Mouse (Mus musculus) ES-Bruce4 (cell line): ENCODE data around the gene Snap25. TPM values are rescaled to one million over a fixed set of nuclear protein-coding genes. Genes with fewer than 3 reads are reported as not detected.

Source experiments
- H3K27ac ChIP-seq: 2 replicates; pipeline ENCODE4 v1.5.1; 2012; ENCODE audit warnings: low read length, inconsistent platforms; ENCODE audit not compliant: insufficient read depth
- H3K27me3 ChIP-seq: 2 replicates; pipeline ENCODE4 v1.6.1; 2012; ENCODE audit warnings: mild to moderate bottlenecking, low read length, inconsistent platforms; ENCODE audit not compliant: control insufficient read depth, poor library complexity, insufficient read depth, severe bottlenecking
- H3K36me3 ChIP-seq: 2 replicates; pipeline ENCODE4 v1.6.1; 2012; ENCODE audit warnings: inconsistent platforms, mild to moderate bottlenecking, low read length, moderate library complexity; ENCODE audit not compliant: control insufficient read depth, poor library complexity, insufficient read depth, severe bottlenecking
- H3K4me1 ChIP-seq: one replicate; pipeline ENCODE4 v1.8.1; 2011; ENCODE audit warnings: low read length; ENCODE audit not compliant: control insufficient read depth, insufficient read depth
- H3K4me3 ChIP-seq: 2 replicates; pipeline ENCODE4 v1.5.1; 2011; ENCODE audit warnings: low read depth, mild to moderate bottlenecking, low read length
- H3K9ac ChIP-seq: 2 replicates; pipeline ENCODE4 v1.6.1; 2012; ENCODE audit warnings: low read depth, mild to moderate bottlenecking, inconsistent platforms; ENCODE audit not compliant: poor library complexity, severe bottlenecking
- H3K9me3 ChIP-seq: replicated peaks from 2 replicates; pipeline ENCODE4 v1.6.1; 2012; ENCODE audit warnings: mild to moderate bottlenecking, low read length, inconsistent platforms; ENCODE audit not compliant: control insufficient read depth, poor library complexity, insufficient read depth, severe bottlenecking
- CTCF ChIP-seq: IDR thresholded peaks from one replicate; pipeline ENCODE4 v1.8.1; 2011; ENCODE audit warnings: low read depth, low read length
- EP300 ChIP-seq: IDR thresholded peaks from 2 replicates; pipeline ENCODE4 v1.6.1; 2011; ENCODE audit warnings: low read depth, low read length; ENCODE audit not compliant: insufficient read depth
- POLR2A ChIP-seq: IDR thresholded peaks from one replicate; pipeline ENCODE4 v1.8.1; 2011; ENCODE audit warnings: low read length; ENCODE audit not compliant: insufficient read depth
- polyA plus RNA-seq: library from polyadenylated mRNA; stranded (reverse); fragments of >200 nt; gene quantifications from 2 replicates; pipeline ENCODE4 v1.2.4, GENCODE M21; 2011; ENCODE audit warnings: low read depth; ENCODE audit not compliant: missing spikeins, insufficient read depth, insufficient read length

Gene Snap25
- polyA plus RNA-seq, 1 experiment = 1.0 TPM

DNA sequence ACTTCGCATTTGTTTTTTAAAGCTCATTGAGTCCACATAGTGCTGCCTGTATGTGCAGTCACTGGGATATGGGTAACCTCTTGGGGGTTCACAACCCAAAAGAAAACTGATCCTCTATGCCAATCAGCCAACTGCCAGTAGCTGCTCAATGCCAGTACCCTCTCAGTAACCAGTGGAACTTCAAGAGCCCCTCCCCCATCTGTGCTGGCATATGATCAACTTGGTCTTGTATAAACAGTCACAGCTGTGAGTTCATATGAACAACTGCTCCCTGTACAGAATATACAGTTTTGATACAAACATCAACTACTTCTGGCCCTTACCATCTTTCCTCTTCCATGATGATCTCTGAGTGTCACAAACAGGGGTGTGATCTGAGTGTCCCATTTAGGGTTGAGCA lies 98.1 kb downstream of the Snap25 start:
- H3K4me1 ChIP-seq = no peaks in the 10 kb centered on the region
- no peaks in the 10 kb centered on the region for H3K27me3 ChIP-seq
- no peak overlapping the region for H3K27ac ChIP-seq
- TF ChIP-seq CTCF = no peak
- no peak for TF ChIP-seq EP300
- TF ChIP-seq POLR2A = no peak
- no peaks in the 10 kb centered on the region for H3K36me3 ChIP-seq
- no peak overlapping the region for H3K9ac ChIP-seq
- no peaks in the 10 kb centered on the region for H3K9me3 ChIP-seq
- no peak overlapping the region for H3K4me3 ChIP-seq

DNA sequence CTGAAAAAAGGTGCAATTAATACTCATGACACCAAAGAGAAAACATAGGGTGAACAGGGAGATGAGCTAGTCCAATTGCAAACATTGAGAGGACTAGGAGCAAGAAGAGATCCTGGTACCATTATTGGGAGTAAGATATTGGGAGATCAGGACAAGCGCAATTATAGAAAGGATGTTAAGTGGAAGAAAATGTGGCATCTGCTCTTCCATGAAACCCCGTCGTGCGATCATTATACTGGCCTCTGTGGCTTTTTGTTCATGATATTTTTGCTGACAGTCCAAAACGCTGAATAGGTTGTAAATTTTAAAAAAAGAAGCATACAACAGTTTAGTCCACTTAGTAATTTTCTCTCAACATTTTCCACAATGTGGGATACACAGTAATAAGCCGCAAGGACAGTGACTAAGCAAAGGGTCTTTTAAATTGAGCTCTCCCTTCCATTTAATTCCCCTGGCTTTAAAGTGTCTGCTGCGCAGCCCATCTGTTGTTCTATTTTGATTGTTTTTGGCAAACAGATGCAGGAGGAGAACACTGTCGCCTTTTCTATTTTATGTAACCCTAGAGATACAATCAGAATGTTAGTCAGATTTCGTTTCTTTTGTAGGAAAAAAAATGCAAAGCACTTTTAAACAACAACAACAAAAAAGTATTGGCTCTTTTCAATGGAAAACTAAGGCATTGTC lies 103.6 kb downstream of the Snap25 start:
- Histone ChIP-seq H3K27me3 (no peaks in the 10 kb centered on the region), H3K27ac (no peak overlapping the region), H3K4me3 (no peak overlapping the region), H3K4me1 (no peaks in the 10 kb centered on the region), H3K36me3 (no peaks in the 10 kb centered on the region), H3K9ac (no peak overlapping the region), H3K9me3 (no peaks in the 10 kb centered on the region)
- TF ChIP-seq POLR2A (no peak), CTCF (no peak), EP300 (no peak)

DNA sequence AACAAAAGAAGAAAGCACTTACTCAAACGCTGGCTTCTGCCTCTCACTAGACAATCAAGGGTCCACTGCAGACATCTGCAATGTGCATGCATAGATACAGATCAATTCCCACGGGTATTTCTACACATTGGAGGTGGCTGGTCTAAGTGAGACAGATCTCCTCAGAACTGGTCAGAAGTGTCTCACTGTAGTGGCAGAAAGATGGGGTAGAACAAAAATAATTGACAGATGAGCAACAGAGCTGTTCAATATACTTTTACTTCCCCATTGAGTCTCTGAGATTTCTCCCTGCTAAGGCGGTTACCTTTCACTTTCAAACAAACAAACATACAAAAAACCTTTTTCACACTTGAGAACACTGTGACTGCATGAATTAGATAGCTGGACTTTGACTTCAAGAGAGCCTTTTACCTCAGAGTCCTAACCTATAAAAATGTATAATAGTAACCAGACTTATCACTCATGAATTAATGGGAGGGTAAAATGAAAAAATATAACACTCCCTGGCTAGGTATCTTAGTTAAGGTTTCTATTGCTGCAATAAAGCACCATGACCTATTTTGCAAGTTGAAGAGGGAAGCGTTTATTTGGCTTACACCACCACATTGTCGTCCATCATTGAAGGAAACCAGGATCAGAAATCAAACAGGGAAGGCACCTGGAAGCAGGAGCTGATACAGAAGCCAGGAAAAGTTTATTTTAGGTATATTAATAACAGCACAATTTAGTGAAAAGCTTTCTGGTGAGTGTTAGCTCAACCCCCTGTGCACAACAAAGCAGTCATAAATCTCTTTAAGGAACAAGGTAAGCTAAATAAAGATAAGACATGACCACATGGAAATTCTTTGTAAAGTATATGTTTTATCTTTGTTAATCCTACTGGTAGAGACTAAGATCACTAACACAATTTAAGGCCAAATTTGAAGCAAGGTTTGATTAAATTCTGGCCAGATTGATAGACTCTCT lies 110.8 kb downstream of the Snap25 start:
- H3K36me3 ChIP-seq = no peaks in the 10 kb centered on the region
- no peaks in the 10 kb centered on the region for H3K4me1 ChIP-seq
- H3K4me3 ChIP-seq = no peak overlapping the region
- no peak overlapping the region for H3K9ac ChIP-seq
- no peak overlapping the region for H3K27ac ChIP-seq
- no peaks in the 10 kb centered on the region for H3K27me3 ChIP-seq
- no peaks in the 10 kb centered on the region for H3K9me3 ChIP-seq
- no peak for TF ChIP-seq POLR2A
- TF ChIP-seq CTCF = no peak
- no peak for TF ChIP-seq EP300

DNA sequence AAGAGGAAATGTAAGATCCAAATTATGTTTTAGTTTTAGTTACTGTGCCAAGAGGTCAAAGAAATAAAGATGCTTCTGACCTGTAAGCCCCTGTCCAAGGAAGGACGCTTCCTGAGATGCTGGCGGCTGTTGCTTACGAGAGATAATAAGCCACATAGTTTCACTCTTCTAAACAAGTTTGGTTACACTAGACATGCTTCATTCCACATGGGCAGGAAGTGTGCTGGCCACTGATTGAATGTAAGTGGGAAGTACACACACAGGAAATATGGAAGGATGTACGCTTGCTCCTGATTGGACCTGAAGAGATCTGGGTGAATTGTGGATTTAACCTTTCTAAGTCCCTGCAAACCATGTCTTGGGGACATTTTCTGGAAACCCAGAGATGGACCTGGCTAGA lies 114.4 kb downstream of the Snap25 start:
- Histone ChIP-seq H3K9me3 (no peaks in the 10 kb centered on the region), H3K4me3 (no peak overlapping the region), H3K36me3 (no peaks in the 10 kb centered on the region), H3K9ac (no peak overlapping the region), H3K27me3 (no peaks in the 10 kb centered on the region), H3K27ac (no peak overlapping the region), H3K4me1 (no peaks in the 10 kb centered on the region)
- TF ChIP-seq EP300 (no peak), CTCF (no peak), POLR2A (no peak)

Other genes starting within 250 kb of the Snap25 start
- gene Ankef1, start 211.5 kb upstream of the Snap25 start, polyA plus RNA-seq = 0.81 TPM in 1 of 2 replicates, not detected in the other
- 14.7 TPM in 1 of 2 replicates, not detected in the other for gene AL731706.2, start 172.2 kb downstream of the Snap25 start, polyA plus RNA-seq
- 10.7 and 11.4 TPM in 2 replicates for gene Slx4ip, start 177.8 kb downstream of the Snap25 start, polyA plus RNA-seq
- gene AL731706.1, start 177.9 kb downstream of the Snap25 start, polyA plus RNA-seq = 8.8 and 13.4 TPM in 2 replicates
- 21.5 and 27.5 TPM in 2 replicates for gene Mkks, start 177.9 kb downstream of the Snap25 start, polyA plus RNA-seq